Mouse (Mus musculus): ENCODE results near the gene Slc5a12. TPM values are rescaled to one million over a fixed set of nuclear protein-coding genes. Genes with fewer than 3 reads are reported as not detected.
A peak's percentile ranks its signal among the peaks of the same experiment; 100 is the strongest.

The Slc5a12 gene
- under 1 TPM in 1 of 2 experiments, not detected in 1; 0.30 TPM for total RNA-seq (2021)
- long read RNA-seq, experiment 1: 0 reads
- long read RNA-seq, experiment 2: 0 reads

GRCm38 (mm10) chr2:110596932-110597331, at the start of gene Slc5a12:
TSS of gene Slc5a12 (plus strand) at chr2:110597298.
- DNase-seq (ENCODE audit: low spot score): no peak

- no peak for DNase-seq (ENCODE audit: low spot score)
Measured at GRCm38 (mm10) chr2:110556098-110556497, 41.0 kb upstream of the Slc5a12 start.

- DNase-seq (ENCODE audit: low spot score): no peak
Measured at GRCm38 (mm10) chr2:110562621-110563020, 34.5 kb upstream of the Slc5a12 start.

DNA sequence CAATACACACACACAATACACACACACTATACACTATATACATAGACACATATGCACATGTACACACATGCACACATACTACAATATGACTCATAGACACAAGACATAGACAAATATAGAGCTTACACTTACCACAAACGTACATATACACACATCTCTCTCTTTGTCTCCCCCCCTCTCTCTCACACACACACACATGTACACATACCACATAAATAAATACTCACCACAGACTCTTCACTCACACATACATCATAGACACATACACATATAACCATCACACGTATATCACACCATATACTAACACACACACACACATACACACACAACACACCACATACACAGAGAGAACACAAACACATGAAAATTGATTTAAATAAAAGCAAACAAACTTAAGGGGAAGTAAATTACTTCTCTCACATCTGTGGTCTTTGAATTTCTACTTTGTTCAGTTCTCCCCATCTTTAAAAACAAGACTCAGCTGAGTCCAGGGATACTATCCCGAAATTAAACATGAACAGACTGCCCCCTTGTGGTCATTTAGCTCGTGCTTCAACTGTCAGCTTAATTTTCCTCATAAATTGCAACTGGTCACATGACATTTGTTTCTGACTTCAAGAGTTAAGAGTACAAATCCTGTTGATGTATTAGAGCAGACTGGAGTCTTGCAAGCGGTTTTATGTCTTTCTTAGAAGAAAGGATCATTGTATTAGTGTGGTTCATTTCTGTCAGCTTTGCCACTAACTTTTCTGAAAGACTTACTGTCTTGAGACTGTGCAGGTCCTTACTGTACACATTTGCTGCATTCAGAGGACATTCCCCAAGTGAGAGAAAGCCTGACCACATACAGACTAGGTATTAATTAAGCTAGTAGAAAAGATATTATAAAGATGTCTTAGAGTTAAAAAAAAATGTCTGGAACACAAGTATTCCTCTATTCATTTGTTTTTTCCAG, 32.1 kb upstream of the Slc5a12 start:
- DNase-seq (ENCODE audit: low spot score): peak; percentile 68

GRCm38 (mm10) chr2:110586692-110587091, 10.4 kb upstream of the Slc5a12 start:
- no peak for DNase-seq (ENCODE audit: low spot score)

DNA sequence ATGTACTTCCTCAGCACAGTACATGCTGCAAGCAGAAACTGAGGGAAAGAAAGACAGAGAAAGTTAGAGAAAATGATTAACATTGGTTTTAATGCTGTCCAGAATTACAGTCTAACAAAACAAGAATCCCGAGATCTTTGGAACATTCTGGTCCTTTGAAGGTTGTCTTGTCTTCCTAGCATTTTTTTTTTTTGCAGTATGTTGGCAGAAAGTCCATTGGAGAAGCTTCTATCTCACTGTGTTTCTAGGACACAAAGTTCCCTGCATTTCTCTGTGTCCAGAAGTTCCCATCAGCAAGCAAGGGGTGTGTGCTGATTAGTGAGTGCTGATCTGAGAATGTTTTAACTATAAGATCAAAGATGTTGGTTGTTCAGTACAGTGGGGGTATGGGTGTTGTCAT, 7.1 kb upstream of the Slc5a12 start:
- DNase-seq (ENCODE audit: low spot score): no peak

DNA sequence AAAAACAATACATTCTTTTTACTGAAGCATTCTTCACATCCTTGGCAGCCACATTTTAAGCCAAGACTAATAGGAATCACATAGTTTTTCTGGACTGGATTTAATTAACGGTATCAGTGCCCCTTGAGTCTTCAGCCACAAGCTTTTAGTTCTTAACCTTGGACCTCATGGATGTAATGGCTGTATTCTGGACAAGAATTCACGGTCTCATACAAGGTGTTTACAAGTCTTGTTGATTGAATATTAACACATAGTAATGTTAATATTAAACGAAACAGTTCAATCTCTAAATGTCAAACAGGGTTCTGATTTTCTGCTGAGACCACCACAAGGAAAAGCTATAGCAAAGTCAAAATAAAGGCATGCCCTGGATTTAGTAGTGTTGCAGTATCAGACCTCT, 4.8 kb upstream of the Slc5a12 start:
- no peak for DNase-seq (ENCODE audit: low spot score)

DNA sequence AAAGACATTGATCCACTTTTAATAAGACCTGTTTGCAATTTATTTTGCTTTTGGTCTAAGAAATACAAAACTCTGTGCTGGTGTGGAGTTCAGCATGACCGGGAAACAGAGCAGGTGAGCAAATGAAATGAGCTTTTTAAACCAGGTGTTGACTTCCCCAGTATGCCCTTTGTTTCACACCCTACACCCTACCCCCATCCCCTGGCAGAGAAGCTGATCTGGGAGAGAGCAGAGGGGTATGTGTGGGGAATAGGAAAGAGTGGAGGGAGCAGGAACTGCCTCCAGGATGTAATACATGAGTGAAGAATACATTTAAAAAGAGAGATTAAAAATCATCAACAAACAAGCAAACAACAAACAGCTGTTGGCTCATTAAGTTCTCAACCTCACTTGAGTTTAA, 47.3 kb downstream of the Slc5a12 start:
- DNase-seq (ENCODE audit: low spot score): no peak

- DNase-seq (ENCODE audit: low spot score): no peak
Measured at GRCm38 (mm10) chr2:110644846-110645245, 47.7 kb downstream of the Slc5a12 start.

- DNase-seq (ENCODE audit: low spot score): peak; percentile 1
Measured at GRCm38 (mm10) chr2:110663329-110663728, 66.2 kb downstream of the Slc5a12 start.

DNA sequence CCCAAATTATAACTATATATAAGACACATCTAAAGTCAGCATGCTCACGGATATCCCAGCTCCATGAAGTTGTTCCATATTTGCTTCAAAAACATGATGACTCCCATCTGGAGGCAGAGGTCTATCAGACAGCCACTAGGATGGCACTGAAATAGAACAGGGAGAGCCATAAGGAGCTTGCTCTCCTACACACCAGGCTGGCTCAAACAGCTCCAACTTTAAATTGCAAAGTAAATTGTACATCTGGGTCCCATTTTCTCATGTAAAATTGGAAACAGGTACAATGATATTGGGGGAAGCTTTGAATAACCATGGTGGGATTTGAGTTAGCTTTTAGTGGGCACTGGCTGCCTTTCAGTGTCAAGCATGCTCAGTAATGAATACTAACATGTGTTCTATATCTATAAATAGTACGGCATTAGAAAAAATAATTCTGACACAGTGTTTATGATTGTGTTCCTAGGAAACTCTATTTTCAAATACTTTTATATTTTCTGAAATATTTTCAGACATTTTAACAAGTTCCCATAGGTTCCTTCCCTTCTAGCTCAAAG, 74.0 kb downstream of the Slc5a12 start:
- no peak for DNase-seq (ENCODE audit: low spot score)

Other genes starting within 250 kb of the Slc5a12 start
- 10 to 100 TPM in 1 of 2 experiments, 1 to 10 TPM in 1; 7.8 to 12.6 TPM for gene Fibin, start 234.1 kb upstream of the Slc5a12 start, total RNA-seq (2021)
- under 1 TPM in 1 of 2 experiments, not detected in 1; 0.16 TPM for gene Muc15, start 124.0 kb downstream of the Slc5a12 start, total RNA-seq (2021)